Mouse (Mus musculus) megakaryocyte, adult 5-6 weeks (primary cell): ENCODE results near the gene Grasp. TPM values are rescaled to one million over a fixed set of nuclear protein-coding genes. Genes with fewer than 3 reads are reported as not detected.

Source experiments
- ATAC-seq: 2 replicates; pipeline ENCODE4 v1.8.0; 2016; ENCODE audit warnings: mild to moderate bottlenecking, inconsistent platforms; ENCODE audit not compliant: poor library complexity, severe bottlenecking
- total RNA-seq, 2 experiments: library from RNA; stranded (forward) in 1 of 2; stranded (reverse) in 1 of 2; fragments of 153-499, 151-499 nt in 1 of 2; fragments of 221-1000, 200-1000 nt in 1 of 2; gene quantifications; 2 replicates each; pipeline versions ENCODE4 v1.2.3 to v1.2.4; 2015 to 2017

Gene Grasp
- total RNA-seq, 2 experiments from 2014 or later: 0.16 to 0.29 TPM

DNA sequence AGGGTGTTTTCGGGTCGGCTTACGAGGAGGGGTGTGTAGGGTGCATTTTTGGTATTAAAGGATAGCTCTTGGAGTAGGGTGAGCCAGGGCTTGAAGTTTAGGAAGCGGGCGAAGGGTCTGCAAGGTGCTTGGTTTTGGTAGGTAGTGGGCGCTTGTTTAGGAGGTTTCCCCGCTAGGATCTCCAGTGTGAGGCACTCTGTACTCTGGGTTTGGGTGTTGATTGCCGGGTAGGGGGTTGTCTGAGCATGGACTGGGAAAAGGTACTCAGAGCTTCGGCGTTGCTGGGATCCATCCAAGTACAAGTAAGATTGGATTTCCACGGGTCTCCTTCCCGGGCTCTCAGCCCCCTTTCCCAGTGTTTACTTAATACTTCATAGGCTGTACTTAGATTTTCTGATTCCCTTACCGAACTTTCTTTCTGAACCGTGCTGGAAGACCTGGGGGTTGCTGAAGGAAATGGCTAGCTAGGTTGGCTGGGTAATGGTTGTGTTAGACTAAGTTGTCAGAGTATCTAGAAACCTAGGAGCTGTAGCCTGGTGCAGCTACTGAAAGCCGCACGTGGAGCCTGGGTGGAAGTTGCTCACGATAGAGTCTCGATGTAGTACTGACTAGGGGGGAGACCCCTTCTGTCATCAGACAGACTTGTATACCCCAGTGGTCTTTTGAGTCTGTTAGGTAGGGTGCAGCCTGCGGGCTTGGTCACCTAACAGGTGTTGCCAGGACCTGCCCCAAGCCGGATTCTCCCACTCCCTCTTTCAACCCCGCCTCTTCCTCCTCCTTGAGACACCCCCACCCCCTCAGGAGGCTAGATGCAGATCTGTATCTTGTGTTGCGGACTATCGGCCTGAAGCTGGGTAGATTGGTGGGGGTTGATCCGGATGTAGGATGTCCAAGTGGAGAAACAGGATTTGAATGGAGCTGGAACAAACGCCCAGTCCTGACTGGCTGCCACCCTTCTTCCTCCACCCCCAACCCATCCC is 43.4 kb downstream of the Grasp start:
- ATAC-seq: no peak

DNA sequence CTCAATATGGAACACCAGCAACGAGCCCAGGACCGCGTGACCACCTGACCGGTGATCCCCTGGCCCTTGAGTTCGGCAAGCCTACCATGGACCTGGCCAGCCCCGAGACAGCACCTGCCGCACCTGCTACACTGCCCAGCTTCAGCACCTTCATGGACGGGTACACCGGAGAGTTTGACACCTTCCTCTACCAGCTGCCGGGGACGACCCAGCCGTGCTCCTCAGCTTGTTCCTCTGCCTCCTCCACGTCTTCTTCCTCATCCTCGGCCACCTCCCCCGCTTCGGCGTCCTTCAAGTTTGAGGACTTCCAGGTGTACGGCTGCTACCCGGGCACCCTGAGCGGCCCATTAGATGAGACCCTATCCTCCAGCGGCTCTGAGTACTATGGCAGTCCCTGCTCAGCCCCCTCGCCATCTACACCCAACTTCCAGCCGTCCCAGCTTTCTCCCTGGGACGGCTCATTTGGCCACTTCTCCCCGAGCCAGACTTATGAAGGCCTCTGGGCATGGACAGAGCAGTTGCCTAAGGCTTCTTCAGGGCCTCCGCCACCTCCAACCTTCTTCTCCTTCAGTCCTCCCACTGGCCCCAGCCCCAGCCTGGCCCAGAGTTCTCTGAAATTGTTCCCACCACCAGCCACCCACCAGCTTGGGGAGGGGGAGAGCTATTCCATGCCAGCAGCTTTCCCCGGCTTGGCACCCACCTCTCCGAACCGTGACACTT is 46.3 kb downstream of the Grasp start:
- no peak for ATAC-seq

DNA sequence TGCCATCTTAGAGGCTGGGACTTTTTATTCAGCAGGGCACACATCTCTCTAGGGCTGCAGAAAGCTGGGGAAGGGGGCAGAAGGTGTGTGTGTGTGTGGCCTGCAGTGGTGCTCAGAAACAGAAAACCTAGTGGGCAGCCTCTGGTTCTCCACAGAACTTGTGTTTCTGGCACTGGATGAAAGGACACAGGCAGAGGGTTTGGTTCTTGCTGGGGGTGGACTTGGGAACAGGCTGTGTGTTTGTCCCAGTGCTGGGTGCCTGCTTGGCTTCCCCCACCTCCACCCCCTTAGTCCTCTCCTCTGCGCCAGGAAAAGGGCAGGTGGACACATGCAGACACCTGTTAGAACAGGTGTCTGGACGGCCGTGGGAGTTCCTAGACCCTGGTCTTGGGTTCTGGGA is 47.1 kb downstream of the Grasp start:
- ATAC-seq: no peak

GRCm38 (mm10) chr15:101271513-101271912 is 47.5 kb downstream of the Grasp start:
- no peak for ATAC-seq

- no peak for ATAC-seq
Observed at GRCm38 (mm10) chr15:101274380-101274779, 50.4 kb downstream of the Grasp start.

- ATAC-seq: no peak
Observed at GRCm38 (mm10) chr15:101277351-101277899, 53.4 kb downstream of the Grasp start.

GRCm38 (mm10) chr15:101278589-101278988 is 54.6 kb downstream of the Grasp start:
- no peak for ATAC-seq

DNA sequence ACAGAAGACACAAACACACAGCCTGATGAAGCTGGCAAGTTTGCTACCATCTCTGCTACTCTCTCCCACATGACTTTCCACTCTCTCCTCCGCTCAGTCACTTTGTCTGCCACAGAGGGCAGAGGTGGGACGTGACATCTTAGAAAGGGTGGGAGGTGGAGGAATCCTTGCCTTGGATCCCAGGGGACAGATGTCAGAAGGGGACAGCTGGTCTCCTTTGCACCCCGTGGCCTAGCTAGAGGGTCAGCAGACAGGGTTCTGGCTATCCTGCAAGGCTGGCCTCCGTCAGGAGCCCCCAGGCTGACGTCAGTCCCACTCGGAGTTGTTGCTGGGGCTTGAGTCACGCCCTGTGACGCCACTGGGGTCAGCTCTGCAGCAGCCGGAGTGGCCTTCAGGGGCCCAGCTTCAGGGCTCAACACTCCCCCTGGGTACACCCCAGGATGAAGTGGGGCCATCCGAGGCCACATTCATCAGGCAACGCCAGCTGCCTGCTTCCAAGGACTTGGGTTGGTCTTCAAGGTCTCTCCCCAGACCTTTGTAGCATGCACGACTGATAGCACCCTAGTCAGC is 55.5 kb downstream of the Grasp start:
- no peak for ATAC-seq

Other genes starting within 250 kb of the Grasp start
- gene Gm47841, start 176.8 kb upstream of the Grasp start, total RNA-seq (2015): not detected in 2 replicates
- gene Gm47841, start 176.8 kb upstream of the Grasp start, total RNA-seq (2017): not detected in 2 replicates
- 0.04 TPM in 1 of 2 replicates, not detected in the other for gene Fignl2, start 145.6 kb upstream of the Grasp start, total RNA-seq (2015)
- 0.07 and 0.16 TPM in 2 replicates for gene Fignl2, start 145.6 kb upstream of the Grasp start, total RNA-seq (2017)
- not detected in 2 replicates for gene Ankrd33, start 108.4 kb upstream of the Grasp start, total RNA-seq (2015)
- not detected in 2 replicates for gene Ankrd33, start 108.4 kb upstream of the Grasp start, total RNA-seq (2017)
- gene Acvrl1, start 95.7 kb upstream of the Grasp start, total RNA-seq (2015): 6.9 and 8.2 TPM in 2 replicates
- 27.6 and 34.9 TPM in 2 replicates for gene Acvrl1, start 95.7 kb upstream of the Grasp start, total RNA-seq (2017)
- 7.4 and 7.7 TPM in 2 replicates for gene Acvr1b, start 50.1 kb upstream of the Grasp start, total RNA-seq (2015)
- gene Acvr1b, start 50.1 kb upstream of the Grasp start, total RNA-seq (2017): 15.2 and 17.1 TPM in 2 replicates
- 42.1 and 45.0 TPM in 2 replicates for gene Nr4a1, start 30.1 kb downstream of the Grasp start, total RNA-seq (2015)
- gene Nr4a1, start 30.1 kb downstream of the Grasp start, total RNA-seq (2017): 37.0 TPM in 2 replicates
- gene Atg101, start 60.1 kb downstream of the Grasp start, total RNA-seq (2015): 8.2 and 12.1 TPM in 2 replicates
- gene Atg101, start 60.1 kb downstream of the Grasp start, total RNA-seq (2017): 53.3 and 58.0 TPM in 2 replicates
- not detected in 2 replicates for gene 6030408B16Rik, start 69.0 kb downstream of the Grasp start, total RNA-seq (2015)
- gene 6030408B16Rik, start 69.0 kb downstream of the Grasp start, total RNA-seq (2017): not detected in 2 replicates
- gene Krt80, start 146.0 kb downstream of the Grasp start, total RNA-seq (2015): 44.3 and 45.8 TPM in 2 replicates
- gene Krt80, start 146.0 kb downstream of the Grasp start, total RNA-seq (2017): 31.7 and 37.8 TPM in 2 replicates
- 0.85 and 1.1 TPM in 2 replicates for gene Krt7, start 186.9 kb downstream of the Grasp start, total RNA-seq (2015)
- gene Krt7, start 186.9 kb downstream of the Grasp start, total RNA-seq (2017): 1.5 and 2.8 TPM in 2 replicates
- not detected in 2 replicates for gene Krt87, start 214.6 kb downstream of the Grasp start, total RNA-seq (2015)
- not detected in 2 replicates for gene Krt87, start 214.6 kb downstream of the Grasp start, total RNA-seq (2017)
- not detected in 2 replicates for gene Krt88, start 223.6 kb downstream of the Grasp start, total RNA-seq (2015)
- gene Krt88, start 223.6 kb downstream of the Grasp start, total RNA-seq (2017): not detected in 2 replicates
- gene Krt81, start 239.6 kb downstream of the Grasp start, total RNA-seq (2015): 0.18 TPM in 1 of 2 replicates, not detected in the other
- gene Krt81, start 239.6 kb downstream of the Grasp start, total RNA-seq (2017): not detected in 2 replicates
- 0.33 and 1.4 TPM in 2 replicates for gene Krt86, start 249.3 kb downstream of the Grasp start, total RNA-seq (2015)
- 0.59 and 0.81 TPM in 2 replicates for gene Krt86, start 249.3 kb downstream of the Grasp start, total RNA-seq (2017)